Comparison of ENCODE assay signal across 9 mouse cellular contexts in the genomic region with DNA sequence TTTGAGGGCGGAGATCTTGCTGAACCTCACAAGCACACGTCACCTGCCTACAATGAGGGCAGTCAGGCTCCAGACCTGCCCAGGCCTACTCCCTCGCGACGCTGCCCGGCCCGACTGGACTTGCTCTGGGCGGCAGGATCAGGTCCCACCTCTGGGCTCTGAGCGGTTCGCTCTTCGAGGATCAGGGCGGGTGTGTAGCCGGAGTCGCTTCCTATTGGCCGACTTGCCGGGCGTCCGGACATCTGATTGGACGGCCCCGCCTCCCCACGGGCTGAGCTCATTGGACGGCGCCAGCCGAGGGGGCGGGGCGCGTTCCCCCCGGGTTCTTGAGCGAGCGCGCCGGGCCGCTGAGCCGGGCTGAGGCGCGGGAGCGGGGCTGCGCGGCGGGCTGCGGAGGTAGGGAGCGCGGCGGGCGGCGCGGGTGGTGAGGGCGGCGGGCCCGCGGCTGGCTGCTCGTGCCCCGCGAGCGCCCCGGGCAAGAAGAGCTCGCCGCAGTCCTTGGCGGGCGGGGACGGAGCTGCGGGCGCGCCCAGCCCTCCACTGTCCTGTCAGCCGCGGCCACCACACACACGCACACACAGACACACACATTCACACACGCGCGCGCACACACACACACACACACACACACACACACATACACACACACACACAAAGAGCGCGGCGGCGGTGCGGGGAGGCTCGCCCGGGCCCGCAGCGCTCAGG.
DNase-seq lines count a peak whose midpoint lies in the region; ATAC-seq and TF ChIP-seq lines count a peak whose summit lies in the region.
"Had no signal": no experiment of that assay in that cellular context is flagged by ENCODE, and none has a peak within 500 bp of the region (broad histone marks: within the 10 kb centered on the region; RNA-seq: fewer than 3 reads in every experiment).

No protein-coding gene starts in this region.

- no peaks in the 10 kb centered on the region for H3K27me3 ChIP-seq in ES-Bruce4 (ENCODE audit: control insufficient read depth, insufficient read depth, low read length, poor library complexity, severe bottlenecking)
- no peaks in the 10 kb centered on the region for H3K27me3 ChIP-seq in forebrain, embryonic 11.5 days (ENCODE audit: control insufficient read depth, insufficient read depth, low read length)
- no peaks in the 10 kb centered on the region for H3K27me3 ChIP-seq in heart, embryonic 15.5 days
- no peaks in the 10 kb centered on the region for H3K27me3 ChIP-seq in liver, embryonic 12.5 days (replicated peaks)
- H3K27me3 ChIP-seq in stomach, embryonic 14.5 days (ENCODE audit: control insufficient read depth, insufficient read depth, low read length), result no peaks in the 10 kb centered on the region

- no peak for TF ChIP-seq EP300 in ES-Bruce4 (IDR thresholded peaks at IDR 0.05; ENCODE audit: insufficient read depth, low read depth, low read length)

- TF ChIP-seq POLR2A in ES-Bruce4 (IDR thresholded peaks at IDR 0.05; ENCODE audit: insufficient read depth, low read length), result peak; percentile 83

- no peak overlapping the region for H3K27ac ChIP-seq in ES-Bruce4 (ENCODE audit: insufficient read depth, low read length)
- peak overlapping the region; percentile 85 for H3K27ac ChIP-seq in forebrain, embryonic 11.5 days (ENCODE audit: low read depth, low read length)
- H3K27ac ChIP-seq in heart, embryonic 15.5 days, result peak overlapping the region; percentile 96
- peak overlapping the region; percentile 90 for H3K27ac ChIP-seq in liver, embryonic 12.5 days
- peak overlapping the region; percentile 92 for H3K27ac ChIP-seq in stomach, embryonic 14.5 days (ENCODE audit: low read length)
- H3K27ac ChIP-seq: macrophage had no signal

- H3K4me3 ChIP-seq in ES-Bruce4 (ENCODE audit: low read depth, low read length), result peak overlapping the region; percentile 89
- peak overlapping the region; percentile 69 for H3K4me3 ChIP-seq in forebrain, embryonic 11.5 days (ENCODE audit: low read depth, low read length)
- peak overlapping the region; percentile 80 for H3K4me3 ChIP-seq in heart, embryonic 15.5 days
- H3K4me3 ChIP-seq in liver, embryonic 12.5 days, result peak overlapping the region; percentile 92
- H3K4me3 ChIP-seq in stomach, embryonic 14.5 days (ENCODE audit: low read depth, low read length), result peak overlapping the region; percentile 68

- under 1% methylated on average over 42 of the region's 80 CpGs for WGBS in forebrain, embryonic 11.5 days
- WGBS in heart, embryonic 15.5 days, result under 1% methylated on average over 61 of the region's 80 CpGs
- under 1% methylated on average over 62 of the region's 80 CpGs for WGBS in liver, embryonic 12.5 days (ENCODE audit: insufficient replicate concordance)
- WGBS in stomach, embryonic 14.5 days, result under 1% methylated on average over 55 of the region's 80 CpGs

- peak overlapping the region; percentile 81; the same call in 1 of the 2 replicates for H3K4me2 ChIP-seq in forebrain, embryonic 11.5 days (ENCODE audit: low read depth, low read length, severe bottlenecking)
- H3K4me2 ChIP-seq in heart, embryonic 15.5 days, result peak overlapping the region; percentile 66
- H3K4me2 ChIP-seq in liver, embryonic 12.5 days, result peak overlapping the region; percentile 90
- H3K4me2 ChIP-seq in stomach, embryonic 14.5 days (replicated peaks; ENCODE audit: low read depth, low read length), result peak overlapping the region; percentile 66

- H3K36me3 ChIP-seq in ES-Bruce4 (ENCODE audit: control insufficient read depth, insufficient read depth, low read length, poor library complexity, severe bottlenecking), result no peaks in the 10 kb centered on the region
- no peaks in the 10 kb centered on the region for H3K36me3 ChIP-seq in forebrain, embryonic 11.5 days (ENCODE audit: control insufficient read depth, insufficient read depth, low read length)
- no peaks in the 10 kb centered on the region for H3K36me3 ChIP-seq in heart, embryonic 15.5 days
- peaks cover 9% of the 10 kb centered on the region; the same call in 1 of the 2 replicates for H3K36me3 ChIP-seq in liver, embryonic 12.5 days
- no peaks in the 10 kb centered on the region for H3K36me3 ChIP-seq in stomach, embryonic 14.5 days (ENCODE audit: control insufficient read depth, insufficient read depth, low read length)

- peak; percentile 97 for DNase-seq in c-Kit-positive CD71-positive TER-119-positive erythroid progenitor cells, embryonic 14.5 days (ENCODE audit: low spot score)
- DNase-seq in forebrain, embryonic 11.5 days (ENCODE audit: low spot score), result peak; percentile 98
- peak; percentile 99 for DNase-seq in kidney, postnatal 14 days
- peak; percentile 81 for DNase-seq in natural killer cell, adult 2 months (ENCODE audit: low spot score in 2 of 2)

- H3K4me1 ChIP-seq in ES-Bruce4 (ENCODE audit: control insufficient read depth, insufficient read depth, low read length), result no peaks in the 10 kb centered on the region
- H3K4me1 ChIP-seq in forebrain, embryonic 11.5 days (replicated peaks; ENCODE audit: control insufficient read depth, insufficient read depth, low read length), result no peaks in the 10 kb centered on the region
- H3K4me1 ChIP-seq in heart, embryonic 15.5 days (replicated peaks), result peaks cover 23% of the 10 kb centered on the region
- peaks cover 28% of the 10 kb centered on the region for H3K4me1 ChIP-seq in liver, embryonic 12.5 days
- no peaks in the 10 kb centered on the region for H3K4me1 ChIP-seq in stomach, embryonic 14.5 days (ENCODE audit: control insufficient read depth, insufficient read depth, low read length)

- ATAC-seq in forebrain, embryonic 11.5 days (replicated peaks; ENCODE audit: low FRiP score), result peak; percentile 99
- peak; percentile 98 for ATAC-seq in heart, embryonic 15.5 days (replicated peaks; ENCODE audit: insufficient number of reproducible peaks, insufficient read depth, low FRiP score, low read depth)
- peak; percentile 97 for ATAC-seq in liver, embryonic 12.5 days
- ATAC-seq in stomach, embryonic 14.5 days (ENCODE audit: insufficient number of reproducible peaks, insufficient read depth, low FRiP score, low read depth), result peak; percentile 99

- peak overlapping the region; percentile 87 for H3K9ac ChIP-seq in ES-Bruce4 (ENCODE audit: low read depth, poor library complexity, severe bottlenecking)
- peak overlapping the region; percentile 87 for H3K9ac ChIP-seq in forebrain, embryonic 11.5 days (ENCODE audit: low read length)
- peak overlapping the region; percentile 83 for H3K9ac ChIP-seq in heart, embryonic 15.5 days
- peak overlapping the region; percentile 96 for H3K9ac ChIP-seq in liver, embryonic 12.5 days
- peak overlapping the region; percentile 64 for H3K9ac ChIP-seq in stomach, embryonic 14.5 days (replicated peaks; ENCODE audit: low read depth, low read length)

- no peak for TF ChIP-seq CTCF in ES-Bruce4 (IDR thresholded peaks at IDR 0.05; ENCODE audit: low read depth, low read length)

- no peaks in the 10 kb centered on the region for H3K9me3 ChIP-seq in ES-Bruce4 (replicated peaks; ENCODE audit: control insufficient read depth, insufficient read depth, low read length, poor library complexity, severe bottlenecking)
- H3K9me3 ChIP-seq in forebrain, embryonic 11.5 days (ENCODE audit: control insufficient read depth, low read length), result no peaks in the 10 kb centered on the region
- no peaks in the 10 kb centered on the region for H3K9me3 ChIP-seq in heart, embryonic 15.5 days (replicated peaks)
- H3K9me3 ChIP-seq in liver, embryonic 12.5 days (replicated peaks), result no peaks in the 10 kb centered on the region
- H3K9me3 ChIP-seq in stomach, embryonic 14.5 days (ENCODE audit: control insufficient read depth, low read depth, low read length), result no peaks in the 10 kb centered on the region; the same call in 1 of the 2 replicates
